ENCODE assay signal across 10 mouse cellular contexts in the genomic region with DNA sequence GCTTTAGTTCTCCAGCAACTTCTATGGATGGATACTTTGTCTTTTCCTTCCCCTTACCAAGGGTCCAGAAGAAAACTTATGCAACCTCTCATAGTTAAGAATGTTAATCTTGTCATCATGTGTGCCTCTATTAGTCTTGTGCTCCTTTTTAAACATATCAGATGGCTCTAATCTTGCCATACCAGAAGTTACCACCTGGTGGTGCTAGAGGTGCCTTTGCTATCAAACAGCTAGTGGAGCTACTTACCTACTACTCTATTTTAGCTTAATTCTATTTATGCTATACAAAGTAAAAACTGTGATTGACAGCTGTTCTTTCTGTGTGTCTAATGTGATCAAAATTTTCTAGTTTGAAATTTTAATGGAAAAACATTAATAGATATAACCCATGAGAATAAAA. TPM values are rescaled to one million over a fixed set of nuclear protein-coding genes. Genes with fewer than 3 reads are reported as not detected.
DNase-seq lines count a peak whose midpoint lies in the region; ATAC-seq and TF ChIP-seq lines count a peak whose summit lies in the region.
"Had no signal": no experiment of that assay in that cellular context is flagged by ENCODE, and none has a peak within 500 bp of the region (broad histone marks: within the 10 kb centered on the region; RNA-seq: fewer than 3 reads in every experiment).

No protein-coding gene starts in this region.

- H3K4me2 ChIP-seq in forebrain, postnatal 0 days (ENCODE audit: low read depth): no peak overlapping the region

- no peaks in the 10 kb centered on the region for H3K9me3 ChIP-seq in forebrain, postnatal 0 days (ENCODE audit: low read length)

- H3K4me3 ChIP-seq in forebrain, postnatal 0 days (ENCODE audit: low read depth, low read length): no peak overlapping the region

- H3K4me1 ChIP-seq in forebrain, postnatal 0 days (ENCODE audit: insufficient read depth): no peaks in the 10 kb centered on the region

- no peak overlapping the region for H3K9ac ChIP-seq in forebrain, postnatal 0 days

- H3K27me3 ChIP-seq in forebrain, postnatal 0 days (ENCODE audit: insufficient read depth, low read length): no peaks in the 10 kb centered on the region

- no peaks in the 10 kb centered on the region for H3K36me3 ChIP-seq in forebrain, postnatal 0 days (ENCODE audit: insufficient read depth)

- peak; percentile 82 for TF ChIP-seq CTCF in forebrain, postnatal 0 days (IDR thresholded peaks at IDR 0.05; ENCODE audit: low read depth)

- H3K27ac ChIP-seq in forebrain, postnatal 0 days (ENCODE audit: low read depth, low read length): no peak overlapping the region

- peak; percentile 45; the same call in 1 of the 2 replicates for ATAC-seq in forebrain, postnatal 0 days
- ATAC-seq in megakaryocyte-erythroid progenitor cell, adult 5-6 weeks (replicated peaks; ENCODE audit: low FRiP score, low TSS enrichment, poor library complexity, severe bottlenecking): peak; percentile 80; the same call in 1 of the 2 replicates

- DNase-seq in heart, adult 18-20 months: peak; percentile 7 to 38
- DNase-seq in heart, adult 11 months: no peak
- DNase-seq in A20 (ENCODE audit: low read depth, low spot score): peak; percentile 63
- DNase-seq in adrenal gland, adult 8-10 months: peak; percentile 21
- DNase-seq in forebrain, postnatal 0 days: peak; percentile 83
- peak; percentile 60 for DNase-seq in layer of hippocampus, adult 11-12 months (ENCODE audit: low spot score)
- DNase-seq in gastrocnemius, postnatal 4 days (ENCODE audit: low spot score in 2 of 2): no peak

RNA-seq across cellular contexts. Expression of gene Lelp1, which starts 10.8 kb away (rescaled TPM):
- not detected for total RNA-seq in heart, adult 18-20 months (2021)
- total RNA-seq in adrenal gland, adult 8-10 months (2022): not detected
- not detected in 2 replicates for total RNA-seq in forebrain, postnatal 0 days (2014; rRNA removed)
- polyA plus RNA-seq in forebrain, postnatal 0 days (2015; fragmentation: Nextera tagmentation; extraction: Ambion mirVana): not detected in 2 replicates
- total RNA-seq in megakaryocyte-erythroid progenitor cell, adult 5-6 weeks (2014; fragmentation: Nextera tagmentation): not detected in 2 replicates
- not detected in 2 replicates for total RNA-seq in megakaryocyte-erythroid progenitor cell, adult 5-6 weeks (2017)
- total RNA-seq in gastrocnemius, postnatal 4 days (2021): not detected
- total RNA-seq: adrenal gland, postnatal 4 days had no signal
- polyA plus RNA-seq: small intestine, adult 2 months had no signal

RNA-seq across cellular contexts. Expression of gene Prr9, which starts 29.6 kb away (rescaled TPM):
- not detected for total RNA-seq in heart, adult 18-20 months (2021)
- total RNA-seq in adrenal gland, adult 8-10 months (2022): not detected
- 0.33 TPM in 1 of 2 replicates, not detected in the other for total RNA-seq in forebrain, postnatal 0 days (2014; rRNA removed)
- polyA plus RNA-seq in forebrain, postnatal 0 days (2015; fragmentation: Nextera tagmentation; extraction: Ambion mirVana): not detected in 2 replicates
- not detected in 2 replicates for total RNA-seq in megakaryocyte-erythroid progenitor cell, adult 5-6 weeks (2014; fragmentation: Nextera tagmentation)
- total RNA-seq in megakaryocyte-erythroid progenitor cell, adult 5-6 weeks (2017): not detected in 2 replicates
- not detected for total RNA-seq in gastrocnemius, postnatal 4 days (2021)
- total RNA-seq: adrenal gland, postnatal 4 days had no signal

Comparison
In these comparisons a context has a peak if more than half of its experiments do, and no peak if none do; other contexts are left out.
1. DNase-seq: peak in heart, adult 18-20 months (2 of 2), A20 (single experiment), adrenal gland, adult 8-10 months (single experiment), forebrain, postnatal 0 days (single experiment) and layer of hippocampus, adult 11-12 months (single experiment); none in heart, adult 11 months (single experiment) and gastrocnemius, postnatal 4 days (0 of 2).